Mouse (Mus musculus): ENCODE measurements at regions not wholly inside any gene's neighbourhood (a gene's known extent, or its start where the extent isn't known, plus 50 kb on each side); places are given as distances from the start of the nearest gene placed in this dataset.

- TF ChIP-seq POLR2A (IDR thresholded peaks at IDR 0.05; ENCODE audit: insufficient read depth, low read depth, low read length) (no peak), CTCF (IDR thresholded peaks at IDR 0.05; ENCODE audit: insufficient read depth, low read depth, low read length) (no peak)
- H3K4me3 ChIP-seq (ENCODE audit: insufficient read depth, low read depth, low read length): no peak overlapping the region
- H3K27ac ChIP-seq (ENCODE audit: insufficient read depth, low read depth, low read length): no peak overlapping the region
- no peaks in the 10 kb centered on the region for H3K4me1 ChIP-seq (ENCODE audit: control insufficient read depth, insufficient read depth, low read length)
- whole genome bisulfite sequencing: 94% methylated on average over 6 of the region's 6 CpGs
Observed at GRCm38 (mm10) chr5:119139816-119140215, 530.7 kb upstream of the Tbx3 start.

- WGBS: 78% methylated on average over 8 of the region's 8 CpGs
- Histone ChIP-seq H3K4me1 (ENCODE audit: control insufficient read depth, insufficient read depth, low read length) (no peaks in the 10 kb centered on the region), H3K4me3 (ENCODE audit: insufficient read depth, low read depth, low read length) (no peak overlapping the region), H3K27ac (ENCODE audit: insufficient read depth, low read depth, low read length) (no peak overlapping the region)
- TF ChIP-seq POLR2A (IDR thresholded peaks at IDR 0.05; ENCODE audit: insufficient read depth, low read depth, low read length): no peak
- TF ChIP-seq CTCF (IDR thresholded peaks at IDR 0.05; ENCODE audit: insufficient read depth, low read depth, low read length): no peak
Observed at GRCm38 (mm10) chr5:119143411-119143810, 527.1 kb upstream of the Tbx3 start.

DNA sequence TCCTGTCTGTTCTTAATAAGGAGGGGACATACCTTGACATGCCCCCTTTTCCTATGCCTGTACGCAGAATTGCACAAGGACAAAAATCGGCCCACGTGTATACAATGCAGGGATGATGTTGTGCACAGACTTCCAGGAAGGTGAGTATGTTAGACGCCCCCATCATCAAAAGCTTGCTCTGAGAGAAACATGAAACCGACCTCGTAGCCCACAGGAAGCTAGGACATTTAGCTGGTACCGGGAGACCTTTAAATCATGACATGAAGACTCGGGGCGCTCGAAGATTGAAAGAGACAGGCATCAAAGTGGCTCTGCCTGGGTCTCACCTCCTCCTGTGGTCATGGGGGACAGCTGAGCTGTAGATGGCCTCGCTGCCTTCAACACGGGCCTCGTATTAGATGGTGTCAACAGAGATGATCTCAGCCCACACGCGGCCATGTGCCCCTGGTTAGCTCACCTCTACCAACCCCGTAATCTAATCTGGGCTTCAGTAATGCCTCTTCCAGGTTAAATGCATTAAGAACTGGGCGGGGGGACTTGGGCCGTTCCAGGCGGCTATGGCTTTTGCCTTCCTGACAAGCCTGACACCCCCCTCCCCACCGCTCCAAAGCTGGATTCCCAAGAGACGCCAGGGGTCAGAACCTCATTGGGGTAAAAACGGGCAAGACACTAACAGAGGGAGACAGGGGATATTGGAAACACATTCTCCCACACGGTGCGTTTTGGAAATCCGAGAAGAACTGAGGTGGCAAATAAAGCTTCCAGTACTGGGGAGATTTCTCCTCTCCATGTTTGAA, 520.9 kb upstream of the Tbx3 start:
- WGBS: 92% methylated on average over 25 of the region's 25 CpGs
- H3K4me3 ChIP-seq (ENCODE audit: insufficient read depth, low read depth, low read length): no peak overlapping the region
- H3K27ac ChIP-seq (ENCODE audit: insufficient read depth, low read depth, low read length): no peak overlapping the region
- H3K4me1 ChIP-seq (ENCODE audit: control insufficient read depth, insufficient read depth, low read length): no peaks in the 10 kb centered on the region
- TF ChIP-seq CTCF (IDR thresholded peaks at IDR 0.05; ENCODE audit: insufficient read depth, low read depth, low read length) (no peak), POLR2A (IDR thresholded peaks at IDR 0.05; ENCODE audit: insufficient read depth, low read depth, low read length) (no peak)

GRCm38 (mm10) chr5:119153086-119153485, 517.4 kb upstream of the Tbx3 start:
- WGBS: 89% methylated on average over 5 of the region's 5 CpGs
- no peak overlapping the region for H3K27ac ChIP-seq (ENCODE audit: insufficient read depth, low read depth, low read length)
- H3K4me1 ChIP-seq (ENCODE audit: control insufficient read depth, insufficient read depth, low read length): no peaks in the 10 kb centered on the region
- no peak overlapping the region for H3K4me3 ChIP-seq (ENCODE audit: insufficient read depth, low read depth, low read length)
- TF ChIP-seq CTCF (IDR thresholded peaks at IDR 0.05; ENCODE audit: insufficient read depth, low read depth, low read length) (no peak), POLR2A (IDR thresholded peaks at IDR 0.05; ENCODE audit: insufficient read depth, low read depth, low read length) (no peak)

GRCm38 (mm10) chr5:119156638-119157037, 513.8 kb upstream of the Tbx3 start:
- WGBS: 89% methylated on average over 6 of the region's 6 CpGs
- no peak for TF ChIP-seq POLR2A (IDR thresholded peaks at IDR 0.05; ENCODE audit: insufficient read depth, low read depth, low read length)
- TF ChIP-seq CTCF (IDR thresholded peaks at IDR 0.05; ENCODE audit: insufficient read depth, low read depth, low read length): no peak
- Histone ChIP-seq H3K4me1 (ENCODE audit: control insufficient read depth, insufficient read depth, low read length) (no peaks in the 10 kb centered on the region), H3K27ac (ENCODE audit: insufficient read depth, low read depth, low read length) (no peak overlapping the region), H3K4me3 (ENCODE audit: insufficient read depth, low read depth, low read length) (no peak overlapping the region)

GRCm38 (mm10) chr5:119158171-119158570, 512.3 kb upstream of the Tbx3 start:
- WGBS: 87% methylated on average over 4 of the region's 4 CpGs
- Histone ChIP-seq H3K4me1 (ENCODE audit: control insufficient read depth, insufficient read depth, low read length) (no peaks in the 10 kb centered on the region), H3K27ac (ENCODE audit: insufficient read depth, low read depth, low read length) (no peak overlapping the region), H3K4me3 (ENCODE audit: insufficient read depth, low read depth, low read length) (no peak overlapping the region)
- TF ChIP-seq CTCF (IDR thresholded peaks at IDR 0.05; ENCODE audit: insufficient read depth, low read depth, low read length) (no peak), POLR2A (IDR thresholded peaks at IDR 0.05; ENCODE audit: insufficient read depth, low read depth, low read length) (no peak)

DNA sequence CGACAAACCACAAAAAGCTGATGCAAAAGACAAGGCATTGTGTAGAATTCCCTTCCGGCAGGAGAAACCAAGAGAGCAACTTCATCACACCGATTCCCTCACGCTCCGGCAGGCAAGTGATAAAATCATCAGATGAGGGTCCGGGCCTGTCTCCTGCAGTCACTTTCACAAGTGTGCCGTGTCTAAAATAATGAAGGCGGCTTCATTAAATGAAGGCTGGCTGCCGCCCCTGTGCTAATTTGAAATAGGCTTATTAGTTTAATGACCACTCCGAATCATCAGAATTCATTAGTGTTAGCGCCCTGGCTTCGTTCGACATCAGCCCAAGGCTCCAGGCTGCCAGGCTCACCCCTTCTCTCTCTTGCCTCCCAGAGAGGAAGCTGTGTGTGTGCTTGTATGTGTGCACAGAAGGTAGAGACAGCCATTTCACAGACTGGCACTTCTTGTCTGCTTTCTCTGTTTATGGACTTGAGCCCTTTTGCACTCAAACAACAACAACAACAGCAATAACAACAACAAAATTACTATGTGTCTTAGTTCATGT, 508.3 kb upstream of the Tbx3 start:
- WGBS: 48% methylated on average over 13 of the region's 13 CpGs
- Histone ChIP-seq H3K4me1 (ENCODE audit: control insufficient read depth, insufficient read depth, low read length) (no peaks in the 10 kb centered on the region), H3K27ac (ENCODE audit: insufficient read depth, low read depth, low read length) (no peak overlapping the region)

GRCm38 (mm10) chr5:119167718-119168117, 502.8 kb upstream of the Tbx3 start:
- WGBS: 18% methylated on average over 17 of the region's 17 CpGs

More for the DNA sequence above, 508.3 kb upstream of the Tbx3 start:
- no peak for TF ChIP-seq CTCF (IDR thresholded peaks at IDR 0.05; ENCODE audit: insufficient read depth, low read depth, low read length)
- TF ChIP-seq POLR2A (IDR thresholded peaks at IDR 0.05; ENCODE audit: insufficient read depth, low read depth, low read length): no peak
- no peak overlapping the region for H3K4me3 ChIP-seq (ENCODE audit: insufficient read depth, low read depth, low read length)

DNA sequence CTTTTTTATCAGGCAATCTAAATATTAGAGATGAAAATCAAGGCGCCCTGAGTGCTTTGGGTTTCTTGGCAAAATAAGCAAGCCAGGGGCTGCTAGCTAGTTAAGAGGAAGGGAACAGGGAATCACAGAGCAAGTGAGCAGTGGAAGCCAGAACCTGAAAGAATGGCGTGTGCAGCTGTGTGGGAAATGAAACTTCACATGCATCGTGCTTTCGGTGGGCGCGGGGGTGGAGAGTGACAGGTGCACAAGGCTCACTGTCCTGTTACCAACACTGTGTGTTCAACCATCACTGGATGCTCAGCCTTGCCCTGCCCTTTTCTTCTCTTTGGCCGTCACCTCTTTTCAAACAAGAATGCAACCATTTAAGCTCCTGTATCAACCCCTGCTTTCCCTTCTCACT, 501.2 kb upstream of the Tbx3 start:
- no peak for TF ChIP-seq CTCF (IDR thresholded peaks at IDR 0.05; ENCODE audit: insufficient read depth, low read depth, low read length)
- no peak for TF ChIP-seq POLR2A (IDR thresholded peaks at IDR 0.05; ENCODE audit: insufficient read depth, low read depth, low read length)
- H3K4me3 ChIP-seq (ENCODE audit: insufficient read depth, low read depth, low read length): no peak overlapping the region
- H3K27ac ChIP-seq (ENCODE audit: insufficient read depth, low read depth, low read length): no peak overlapping the region
- 90% methylated on average over 7 of the region's 7 CpGs for WGBS
- H3K4me1 ChIP-seq (ENCODE audit: control insufficient read depth, insufficient read depth, low read length): peaks cover 7% of the 10 kb centered on the region

More at GRCm38 (mm10) chr5:119167718-119168117, 502.8 kb upstream of the Tbx3 start:
- TF ChIP-seq CTCF (IDR thresholded peaks at IDR 0.05; ENCODE audit: insufficient read depth, low read depth, low read length): no peak
- no peak for TF ChIP-seq POLR2A (IDR thresholded peaks at IDR 0.05; ENCODE audit: insufficient read depth, low read depth, low read length)
- Histone ChIP-seq H3K4me3 (ENCODE audit: insufficient read depth, low read depth, low read length) (peak overlapping the region; percentile 23), H3K27ac (ENCODE audit: insufficient read depth, low read depth, low read length) (no peak overlapping the region), H3K4me1 (ENCODE audit: control insufficient read depth, insufficient read depth, low read length) (peaks cover 7% of the 10 kb centered on the region)
